Mouse (Mus musculus): ENCODE measurements around the gene Cntn5. TPM values are rescaled to one million over a fixed set of nuclear protein-coding genes. Genes with fewer than 3 reads are reported as not detected.

The Cntn5 gene
- polyA plus RNA-seq (2014; fragmentation: Nextera tagmentation; extraction: Ambion mirVana) = 0.50 and 0.54 TPM in 2 replicates

- 3% methylated on average over 28 of the region's 28 CpGs for WGBS
- Histone ChIP-seq H3K4me1 (replicated peaks; ENCODE audit: control insufficient read depth, insufficient read depth, low read length) (no peaks in the 10 kb centered on the region; the same call in 1 of the 2 replicates), H3K9me3 (ENCODE audit: control insufficient read depth, low read length) (no peaks in the 10 kb centered on the region), H3K4me3 (ENCODE audit: low read depth, low read length) (no peak within 1 kb of the TSS), H3K27ac (ENCODE audit: low read depth) (no peak within 1 kb of the TSS), H3K4me2 (ENCODE audit: low read length) (peak within 1 kb of the TSS; percentile 28), H3K27me3 (replicated peaks; ENCODE audit: control insufficient read depth, insufficient read depth, low read length) (peaks cover 13% of the 10 kb centered on the region; the same call in 1 of the 2 replicates), H3K9ac (ENCODE audit: low read length) (no peak within 1 kb of the TSS), H3K36me3 (ENCODE audit: control insufficient read depth, insufficient read depth, low read length) (no peaks in the 10 kb centered on the region)
- ATAC-seq (replicated peaks; ENCODE audit: low FRiP score, low TSS enrichment, low read depth) = no peak
- no peak for DNase-seq (ENCODE audit: low spot score)
Measured at GRCm38 (mm10) chr9:10904616-10905363, at the start of gene Cntn5. TSS of gene Cntn5 (minus strand) at chr9:10904775.

GRCm38 (mm10) chr9:10950470-10950869 is 45.9 kb upstream of the Cntn5 start:
- no peaks in the 10 kb centered on the region for H3K27me3 ChIP-seq (replicated peaks; ENCODE audit: control insufficient read depth, insufficient read depth, low read length)
- no peaks in the 10 kb centered on the region for H3K9me3 ChIP-seq (ENCODE audit: control insufficient read depth, low read length)
- no peak overlapping the region for H3K9ac ChIP-seq (ENCODE audit: low read length)
- no peaks in the 10 kb centered on the region for H3K4me1 ChIP-seq (replicated peaks; ENCODE audit: control insufficient read depth, insufficient read depth, low read length)
- no peaks in the 10 kb centered on the region for H3K36me3 ChIP-seq (ENCODE audit: control insufficient read depth, insufficient read depth, low read length)
- no peak overlapping the region for H3K4me3 ChIP-seq (ENCODE audit: low read depth, low read length)
- H3K27ac ChIP-seq (ENCODE audit: low read depth) = no peak overlapping the region
- H3K4me2 ChIP-seq (ENCODE audit: low read length) = no peak overlapping the region
- no peak for DNase-seq (ENCODE audit: low spot score)
- ATAC-seq (replicated peaks; ENCODE audit: low FRiP score, low TSS enrichment, low read depth) = no peak

- ATAC-seq (replicated peaks; ENCODE audit: low FRiP score, low TSS enrichment, low read depth) = no peak
- no peaks in the 10 kb centered on the region for H3K36me3 ChIP-seq (ENCODE audit: control insufficient read depth, insufficient read depth, low read length)
- H3K9me3 ChIP-seq (ENCODE audit: control insufficient read depth, low read length) = no peaks in the 10 kb centered on the region
- H3K4me1 ChIP-seq (replicated peaks; ENCODE audit: control insufficient read depth, insufficient read depth, low read length) = no peaks in the 10 kb centered on the region; the same call in 1 of the 2 replicates
- H3K4me2 ChIP-seq (ENCODE audit: low read length) = no peak overlapping the region
- no peak overlapping the region for H3K4me3 ChIP-seq (ENCODE audit: low read depth, low read length)
- H3K27ac ChIP-seq (ENCODE audit: low read depth) = no peak overlapping the region
- H3K9ac ChIP-seq (ENCODE audit: low read length) = no peak overlapping the region
- H3K27me3 ChIP-seq (replicated peaks; ENCODE audit: control insufficient read depth, insufficient read depth, low read length) = peaks cover 9% of the 10 kb centered on the region; the same call in 1 of the 2 replicates
- DNase-seq (ENCODE audit: low spot score) = peak; percentile 78
- 24% methylated on average over 5 of the region's 5 CpGs for WGBS
Measured at GRCm38 (mm10) chr9:10909573-10909972, 5.0 kb upstream of the Cntn5 start.

- Histone ChIP-seq H3K9ac (ENCODE audit: low read length) (no peak overlapping the region), H3K4me1 (replicated peaks; ENCODE audit: control insufficient read depth, insufficient read depth, low read length) (no peaks in the 10 kb centered on the region; the same call in 1 of the 2 replicates), H3K36me3 (ENCODE audit: control insufficient read depth, insufficient read depth, low read length) (no peaks in the 10 kb centered on the region), H3K4me2 (ENCODE audit: low read length) (no peak overlapping the region), H3K27ac (ENCODE audit: low read depth) (no peak overlapping the region), H3K4me3 (ENCODE audit: low read depth, low read length) (no peak overlapping the region), H3K27me3 (replicated peaks; ENCODE audit: control insufficient read depth, insufficient read depth, low read length) (peaks cover 13% of the 10 kb centered on the region; the same call in 1 of the 2 replicates), H3K9me3 (ENCODE audit: control insufficient read depth, low read length) (no peaks in the 10 kb centered on the region)
- DNase-seq (ENCODE audit: low spot score) (no peak), ATAC-seq (replicated peaks; ENCODE audit: low FRiP score, low TSS enrichment, low read depth) (no peak)
- WGBS = 71% methylated on average over 9 of the region's 9 CpGs
Measured at GRCm38 (mm10) chr9:10905696-10906095, 1.1 kb upstream of the Cntn5 start.

GRCm38 (mm10) chr9:10879758-10880157 is 24.8 kb downstream of the Cntn5 start:
- Histone ChIP-seq H3K36me3 (ENCODE audit: control insufficient read depth, insufficient read depth, low read length) (no peaks in the 10 kb centered on the region), H3K9me3 (ENCODE audit: control insufficient read depth, low read length) (no peaks in the 10 kb centered on the region), H3K4me3 (ENCODE audit: low read depth, low read length) (no peak overlapping the region), H3K4me2 (ENCODE audit: low read length) (no peak overlapping the region), H3K9ac (ENCODE audit: low read length) (no peak overlapping the region), H3K4me1 (replicated peaks; ENCODE audit: control insufficient read depth, insufficient read depth, low read length) (no peaks in the 10 kb centered on the region), H3K27me3 (replicated peaks; ENCODE audit: control insufficient read depth, insufficient read depth, low read length) (no peaks in the 10 kb centered on the region), H3K27ac (ENCODE audit: low read depth) (no peak overlapping the region)
- ATAC-seq (replicated peaks; ENCODE audit: low FRiP score, low TSS enrichment, low read depth) = no peak
- DNase-seq (ENCODE audit: low spot score) = no peak
- 66% methylated on average over 1 of the region's 1 CpGs for WGBS

- ATAC-seq (replicated peaks; ENCODE audit: low FRiP score, low TSS enrichment, low read depth) (no peak), DNase-seq (ENCODE audit: low spot score) (no peak)
- H3K4me2 ChIP-seq (ENCODE audit: low read length) = no peak overlapping the region
- H3K9ac ChIP-seq (ENCODE audit: low read length) = no peak overlapping the region
- no peaks in the 10 kb centered on the region for H3K4me1 ChIP-seq (replicated peaks; ENCODE audit: control insufficient read depth, insufficient read depth, low read length)
- H3K4me3 ChIP-seq (ENCODE audit: low read depth, low read length) = no peak overlapping the region
- no peaks in the 10 kb centered on the region for H3K36me3 ChIP-seq (ENCODE audit: control insufficient read depth, insufficient read depth, low read length)
- H3K27ac ChIP-seq (ENCODE audit: low read depth) = no peak overlapping the region
- H3K9me3 ChIP-seq (ENCODE audit: control insufficient read depth, low read length) = no peaks in the 10 kb centered on the region
- WGBS = 78% methylated on average over 3 of the region's 3 CpGs
- H3K27me3 ChIP-seq (replicated peaks; ENCODE audit: control insufficient read depth, insufficient read depth, low read length) = no peaks in the 10 kb centered on the region
Measured at GRCm38 (mm10) chr9:10873881-10874280, 30.7 kb downstream of the Cntn5 start.

- no peaks in the 10 kb centered on the region for H3K9me3 ChIP-seq (ENCODE audit: control insufficient read depth, low read length)
- DNase-seq (ENCODE audit: low spot score) (no peak), ATAC-seq (replicated peaks; ENCODE audit: low FRiP score, low TSS enrichment, low read depth) (no peak)
- no peak overlapping the region for H3K27ac ChIP-seq (ENCODE audit: low read depth)
- H3K9ac ChIP-seq (ENCODE audit: low read length) = no peak overlapping the region
- H3K36me3 ChIP-seq (ENCODE audit: control insufficient read depth, insufficient read depth, low read length) = no peaks in the 10 kb centered on the region
- 90% methylated on average over 3 of the region's 3 CpGs for WGBS
- no peak overlapping the region for H3K4me2 ChIP-seq (ENCODE audit: low read length)
- H3K4me3 ChIP-seq (ENCODE audit: low read depth, low read length) = no peak overlapping the region
- H3K27me3 ChIP-seq (replicated peaks; ENCODE audit: control insufficient read depth, insufficient read depth, low read length) = no peaks in the 10 kb centered on the region
- no peaks in the 10 kb centered on the region for H3K4me1 ChIP-seq (replicated peaks; ENCODE audit: control insufficient read depth, insufficient read depth, low read length)
Measured at GRCm38 (mm10) chr9:10856204-10856892, 48.2 kb downstream of the Cntn5 start.

GRCm38 (mm10) chr9:10816711-10817110 is 87.9 kb downstream of the Cntn5 start:
- Histone ChIP-seq H3K9me3 (ENCODE audit: control insufficient read depth, low read length) (no peaks in the 10 kb centered on the region), H3K4me3 (ENCODE audit: low read depth, low read length) (no peak overlapping the region), H3K9ac (ENCODE audit: low read length) (no peak overlapping the region), H3K4me1 (replicated peaks; ENCODE audit: control insufficient read depth, insufficient read depth, low read length) (no peaks in the 10 kb centered on the region), H3K4me2 (ENCODE audit: low read length) (no peak overlapping the region), H3K36me3 (ENCODE audit: control insufficient read depth, insufficient read depth, low read length) (no peaks in the 10 kb centered on the region), H3K27ac (ENCODE audit: low read depth) (no peak overlapping the region), H3K27me3 (replicated peaks; ENCODE audit: control insufficient read depth, insufficient read depth, low read length) (no peaks in the 10 kb centered on the region)
- DNase-seq (ENCODE audit: low spot score) = no peak
- 69% methylated on average over 1 of the region's 1 CpGs for whole genome bisulfite sequencing
- no peak for ATAC-seq (replicated peaks; ENCODE audit: low FRiP score, low TSS enrichment, low read depth)
